Mouse (Mus musculus) forebrain, embryonic 12.5 days (tissue): ENCODE results near the gene Susd6. TPM values are rescaled to one million over a fixed set of nuclear protein-coding genes. Genes with fewer than 3 reads are reported as not detected.
A peak's percentile ranks its signal among the peaks of the same experiment; 100 is the strongest.

Source experiments
- ATAC-seq: fragments of 200-750 bp; cut with Nextera tagmentation; 2 replicates; pipeline ENCODE4 v1.8.0; 2017; ENCODE audit warnings: moderate TSS enrichment; ENCODE audit not compliant: low FRiP score
- H3K27ac ChIP-seq: fragments of 300-500 bp; sonication (generic); 2 replicates; pipeline ENCODE4 v1.5.1; 2016; ENCODE audit warnings: mild to moderate bottlenecking
- H3K27me3 ChIP-seq: fragments of 300-500 bp; sonication (generic); 2 replicates; pipeline ENCODE4 v1.6.1; 2016; ENCODE audit warnings: mild to moderate bottlenecking
- H3K36me3 ChIP-seq: fragments of 300-500 bp; sonication (generic); replicated peaks from 2 replicates; pipeline ENCODE4 v1.6.1; 2016; ENCODE audit warnings: mild to moderate bottlenecking
- H3K4me1 ChIP-seq: fragments of 300-500 bp; sonication (generic); 2 replicates; pipeline ENCODE4 v1.6.1; 2016
- H3K4me2 ChIP-seq: fragments of 300-500 bp; sonication (generic); 2 replicates; pipeline ENCODE4 v1.6.1; 2016; ENCODE audit warnings: mild to moderate bottlenecking, moderate library complexity
- H3K4me3 ChIP-seq: fragments of 300-500 bp; sonication (generic); replicated peaks from 2 replicates; pipeline ENCODE4 v1.5.1; 2016; ENCODE audit warnings: mild to moderate bottlenecking
- H3K9ac ChIP-seq: fragments of 300-500 bp; sonication (generic); 2 replicates; pipeline ENCODE4 v1.6.1; 2016; ENCODE audit warnings: mild to moderate bottlenecking
- H3K9me3 ChIP-seq: fragments of 300-500 bp; sonication (generic); 2 replicates; pipeline ENCODE4 v1.6.1; 2016
- WGBS: fragments of 180-500 bp; shearing (Covaris S2); methylation state at CpG from one replicate; pipeline ENCODE4 v1.1.7; 2016; 5-methylcytosine and 5-hydroxymethylcytosine counted together
- polyA plus RNA-seq: library from polyadenylated mRNA; unstranded; fragments of >200 nt; fragmentation: Nextera tagmentation; extraction: Ambion mirVana; gene quantifications from 2 replicates; pipeline ENCODE4 v1.2.1, GENCODE M21; 2016

Susd6 gene
- 19.5 and 21.2 TPM in 2 replicates for polyA plus RNA-seq

GRCm38 (mm10) chr12:80789849-80790694, at the start of gene Susd6:
Gene Susd6, plus strand, starts transcription at chr12:80790510.
- Histone ChIP-seq H3K36me3 (no peaks in the 10 kb centered on the region), H3K27me3 (no peaks in the 10 kb centered on the region), H3K4me3 (peak within 1 kb of the TSS; percentile 93), H3K9me3 (no peaks in the 10 kb centered on the region), H3K4me1 (peaks cover 24% of the 10 kb centered on the region), H3K27ac (peak within 1 kb of the TSS; percentile 98), H3K4me2 (peak within 1 kb of the TSS; percentile 69), H3K9ac (peak within 1 kb of the TSS; percentile 92)
- WGBS = 3% methylated on average over 56 of the region's 56 CpGs
- peak; percentile 98 for ATAC-seq

GRCm38 (mm10) chr12:80744614-80745013, 45.7 kb upstream of the Susd6 start:
- H3K4me3 ChIP-seq = no peak overlapping the region
- no peaks in the 10 kb centered on the region for H3K36me3 ChIP-seq
- H3K9me3 ChIP-seq = no peaks in the 10 kb centered on the region
- no peak overlapping the region for H3K27ac ChIP-seq
- no peak for ATAC-seq
- H3K27me3 ChIP-seq = 0 out of 2 replicates have a peak, but pooled peaks cover 3% of the 10 kb centered on the region
- H3K9ac ChIP-seq = no peak overlapping the region
- H3K4me2 ChIP-seq = no peak overlapping the region
- WGBS = 94% methylated on average over 1 of the region's 1 CpGs
- H3K4me1 ChIP-seq = peaks cover 15% of the 10 kb centered on the region

- Histone ChIP-seq H3K4me2 (no peak overlapping the region), H3K36me3 (no peaks in the 10 kb centered on the region), H3K27ac (peak overlapping the region; percentile 65), H3K9ac (no peak overlapping the region), H3K4me1 (peaks cover 11% of the 10 kb centered on the region), H3K4me3 (no peak overlapping the region), H3K27me3 (0 out of 2 replicates have a peak, but pooled peaks cover under 1% of the 10 kb centered on the region), H3K9me3 (no peaks in the 10 kb centered on the region)
- peak; percentile 58; the same call in 1 of the 2 replicates for ATAC-seq
- WGBS = 55% methylated on average over 8 of the region's 8 CpGs
These were observed 44.1 kb upstream of the Susd6 start for GRCm38 (mm10) chr12:80746031-80746813.

GRCm38 (mm10) chr12:80751556-80751955, 38.8 kb upstream of the Susd6 start:
- Histone ChIP-seq H3K36me3 (peaks cover 44% of the 10 kb centered on the region), H3K4me1 (peaks cover under 1% of the 10 kb centered on the region; the same call in 1 of the 2 replicates), H3K4me2 (no peak overlapping the region), H3K4me3 (no peak overlapping the region), H3K27me3 (no peaks in the 10 kb centered on the region), H3K9me3 (peaks cover 14% of the 10 kb centered on the region), H3K27ac (no peak overlapping the region), H3K9ac (no peak overlapping the region)
- no peak for ATAC-seq
- WGBS = 92% methylated on average over 6 of the region's 6 CpGs

GRCm38 (mm10) chr12:80757751-80758558, 32.4 kb upstream of the Susd6 start:
- peaks cover 16% of the 10 kb centered on the region for H3K27me3 ChIP-seq
- 0 out of 2 replicates have a peak overlapping the region, but pooled peaks have one; percentile 12 for H3K9ac ChIP-seq
- peaks cover 24% of the 10 kb centered on the region for H3K4me1 ChIP-seq
- H3K36me3 ChIP-seq = peaks cover 62% of the 10 kb centered on the region
- peaks cover 42% of the 10 kb centered on the region for H3K9me3 ChIP-seq
- H3K4me3 ChIP-seq = peak overlapping the region; percentile 66
- 0 out of 2 replicates have a peak overlapping the region, but pooled peaks have one; percentile 8 for H3K27ac ChIP-seq
- no peak for ATAC-seq
- WGBS = 40% methylated on average over 116 of the region's 122 CpGs
- peak overlapping the region; percentile 69 for H3K4me2 ChIP-seq

- Histone ChIP-seq H3K4me1 (peaks cover 24% of the 10 kb centered on the region), H3K27ac (peak overlapping the region; percentile 99), H3K9ac (peak overlapping the region; percentile 91), H3K4me2 (peak overlapping the region; percentile 69), H3K4me3 (peak overlapping the region; percentile 66), H3K27me3 (peaks cover 16% of the 10 kb centered on the region), H3K9me3 (peaks cover 42% of the 10 kb centered on the region), H3K36me3 (peaks cover 55% of the 10 kb centered on the region)
- 39% methylated on average over 82 of the region's 92 CpGs for WGBS
- no peak; the same call in 1 of the 2 replicates for ATAC-seq
These were observed 31.5 kb upstream of the Susd6 start for GRCm38 (mm10) chr12:80758559-80759386.

GRCm38 (mm10) chr12:80759387-80759712, 31.0 kb upstream of the Susd6 start:
- Histone ChIP-seq H3K4me3 (peak overlapping the region; percentile 66), H3K9me3 (peaks cover 42% of the 10 kb centered on the region), H3K36me3 (peaks cover 49% of the 10 kb centered on the region), H3K27ac (peak overlapping the region; percentile 99), H3K27me3 (peaks cover 16% of the 10 kb centered on the region), H3K4me1 (peaks cover 24% of the 10 kb centered on the region), H3K4me2 (peak overlapping the region; percentile 69), H3K9ac (peak overlapping the region; percentile 91)
- WGBS = 8% methylated on average over 13 of the region's 13 CpGs
- peak; percentile 34; the same call in 1 of the 2 replicates for ATAC-seq

- ATAC-seq = peak; percentile 66
- peaks cover 16% of the 10 kb centered on the region for H3K27me3 ChIP-seq
- peak overlapping the region; percentile 66 for H3K4me3 ChIP-seq
- H3K9ac ChIP-seq = peak overlapping the region; percentile 91
- under 1% methylated on average over 22 of the region's 22 CpGs for WGBS
- peaks cover 24% of the 10 kb centered on the region for H3K4me1 ChIP-seq
- H3K27ac ChIP-seq = peak overlapping the region; percentile 99
- peaks cover 41% of the 10 kb centered on the region for H3K9me3 ChIP-seq
- H3K4me2 ChIP-seq = peak overlapping the region; percentile 69
- peaks cover 44% of the 10 kb centered on the region for H3K36me3 ChIP-seq
These were observed 30.5 kb upstream of the Susd6 start for GRCm38 (mm10) chr12:80759713-80760395.

- peak; percentile 66 for ATAC-seq
- Histone ChIP-seq H3K4me1 (peaks cover 24% of the 10 kb centered on the region), H3K4me2 (peak within 1 kb of the TSS; percentile 69), H3K9me3 (peaks cover 37% of the 10 kb centered on the region), H3K9ac (peak within 1 kb of the TSS; percentile 91), H3K27me3 (peaks cover 16% of the 10 kb centered on the region), H3K27ac (peak within 1 kb of the TSS; percentile 99), H3K4me3 (peak within 1 kb of the TSS; percentile 66), H3K36me3 (peaks cover 39% of the 10 kb centered on the region)
- WGBS = under 1% methylated on average over 24 of the region's 24 CpGs
These were observed 29.9 kb upstream of the Susd6 start, which contains the start of gene Ccdc177 for GRCm38 (mm10) chr12:80760396-80760801. Gene Ccdc177, minus strand, starts transcription at chr12:80760687.

GRCm38 (mm10) chr12:80762982-80763381, 27.3 kb upstream of the Susd6 start:
- Histone ChIP-seq H3K4me2 (no peak overlapping the region), H3K4me1 (peaks cover 22% of the 10 kb centered on the region), H3K36me3 (peaks cover 13% of the 10 kb centered on the region), H3K9me3 (peaks cover 13% of the 10 kb centered on the region), H3K27me3 (peaks cover 8% of the 10 kb centered on the region), H3K9ac (no peak overlapping the region), H3K4me3 (no peak overlapping the region), H3K27ac (no peak overlapping the region)
- 92% methylated on average over 5 of the region's 5 CpGs for WGBS
- ATAC-seq = no peak
